In genomic region chr11:109364881-109365280, GRCm38 (mm10) we compare ENCODE assay signal across 8 mouse cellular contexts. TPM values are rescaled to one million over a fixed set of nuclear protein-coding genes. Genes with fewer than 3 reads are reported as not detected.
A peak's percentile ranks its signal among the peaks of the same experiment; 100 is the strongest.
DNase-seq lines count a peak whose midpoint lies in the region; ATAC-seq and TF ChIP-seq lines count a peak whose summit lies in the region.

No protein-coding gene starts in this region.

- TF ChIP-seq EP300 in MEL (IDR thresholded peaks at IDR 0.05; ENCODE audit: low read depth in 1 of 2, low read length in 2 of 2) = no peak

- H3K9ac ChIP-seq in heart, embryonic 15.5 days = peak overlapping the region; percentile 26; the same call in 1 of the 2 replicates
- peak overlapping the region; percentile 19 for H3K9ac ChIP-seq in MEL (ENCODE audit: control insufficient read depth, low read depth, low read length, poor library complexity, severe bottlenecking)
- H3K9ac ChIP-seq in forebrain, postnatal 0 days = 0 out of 2 replicates have a peak overlapping the region, but pooled peaks have one; percentile 93
- H3K9ac ChIP-seq in midbrain, embryonic 13.5 days (replicated peaks) = peak overlapping the region; percentile 24

- no peak for DNase-seq in heart, postnatal 25 days (ENCODE audit: low spot score)
- peak; percentile 40 for DNase-seq in MEL (ENCODE audit: low read depth, low spot score)
- no peak for DNase-seq in forebrain, postnatal 0 days
- no peak for DNase-seq in urinary bladder, postnatal 14 days (ENCODE audit: low spot score)
- no peak for DNase-seq in frontal cortex, postnatal 36 days (ENCODE audit: low spot score in 2 of 2)

- intact Hi-C loops in heart, postnatal 25 days (cut with DNase I) = loop anchor here (2.0 kb wide), 1 partner anchor 20 kb away; no protein-coding TSS in a partner anchor

- no peaks in the 10 kb centered on the region for H3K27me3 ChIP-seq in heart, embryonic 15.5 days
- H3K27me3 ChIP-seq in MEL (ENCODE audit: control insufficient read depth in 1 of 2, insufficient read depth in 2 of 2, low read length in 2 of 2) = no peaks in the 10 kb centered on the region
- no peaks in the 10 kb centered on the region for H3K27me3 ChIP-seq in forebrain, postnatal 0 days (ENCODE audit: insufficient read depth, low read length)
- H3K27me3 ChIP-seq in midbrain, embryonic 13.5 days = peaks cover 16% of the 10 kb centered on the region

- no peak for TF ChIP-seq CTCF in MEL (IDR thresholded peaks at IDR 0.05 in 2 of 3, conservative IDR thresholded peaks at IDR 0.05 in 1 of 3; ENCODE audit: control insufficient read depth in 1 of 3, insufficient read depth in 1 of 3, low read depth in 2 of 3, low read length in 3 of 3, poor library complexity in 1 of 3, severe bottlenecking in 1 of 3)
- no peak for TF ChIP-seq CTCF in forebrain, postnatal 0 days (IDR thresholded peaks at IDR 0.05; ENCODE audit: low read depth)

- H3K9me3 ChIP-seq in heart, embryonic 15.5 days (replicated peaks) = no peaks in the 10 kb centered on the region
- no peaks in the 10 kb centered on the region for H3K9me3 ChIP-seq in MEL (replicated peaks; ENCODE audit: insufficient read depth, low read length)
- H3K9me3 ChIP-seq in forebrain, postnatal 0 days (ENCODE audit: low read length) = no peaks in the 10 kb centered on the region
- no peaks in the 10 kb centered on the region for H3K9me3 ChIP-seq in midbrain, embryonic 13.5 days

- WGBS in heart, embryonic 15.5 days = 71% methylated on average over 10 of the region's 10 CpGs
- WGBS in forebrain, postnatal 0 days = 74% methylated on average over 10 of the region's 10 CpGs
- 83% methylated on average over 10 of the region's 10 CpGs for WGBS in midbrain, embryonic 13.5 days

- no peak for TF ChIP-seq POLR2A in MEL (IDR thresholded peaks at IDR 0.05; ENCODE audit: control insufficient read depth in 1 of 2, insufficient read depth in 1 of 2, low read depth in 1 of 2, low read length in 2 of 2, poor library complexity in 1 of 2)

- peak overlapping the region; percentile 71 for H3K4me2 ChIP-seq in heart, embryonic 15.5 days
- peak overlapping the region; percentile 73 for H3K4me2 ChIP-seq in forebrain, postnatal 0 days (ENCODE audit: low read depth)
- H3K4me2 ChIP-seq in midbrain, embryonic 13.5 days (replicated peaks) = peak overlapping the region; percentile 92

- H3K4me1 ChIP-seq in heart, embryonic 15.5 days (replicated peaks) = peaks cover 62% of the 10 kb centered on the region
- H3K4me1 ChIP-seq in MEL (ENCODE audit: control insufficient read depth in 1 of 2, insufficient read depth in 2 of 2, low read length in 2 of 2) = peaks cover 15 to 26% of the 10 kb centered on the region in 2 experiments
- peaks cover 26% of the 10 kb centered on the region for H3K4me1 ChIP-seq in forebrain, postnatal 0 days (ENCODE audit: insufficient read depth)
- peaks cover 65% of the 10 kb centered on the region for H3K4me1 ChIP-seq in midbrain, embryonic 13.5 days (replicated peaks)

- peaks cover 4% of the 10 kb centered on the region; the same call in 1 of the 2 replicates for H3K36me3 ChIP-seq in heart, embryonic 15.5 days
- peaks cover 28 to 31% of the 10 kb centered on the region in 2 experiments for H3K36me3 ChIP-seq in MEL (ENCODE audit: control insufficient read depth in 1 of 2, insufficient read depth in 2 of 2, low read length in 2 of 2)
- no peaks in the 10 kb centered on the region; the same call in none of the 2 replicates for H3K36me3 ChIP-seq in forebrain, postnatal 0 days (ENCODE audit: insufficient read depth)
- peaks cover 40% of the 10 kb centered on the region for H3K36me3 ChIP-seq in midbrain, embryonic 13.5 days

- no peak for TF ChIP-seq RAD21 in MEL (IDR thresholded peaks at IDR 0.05; ENCODE audit: low read depth, low read length)

- no peak overlapping the region for H3K27ac ChIP-seq in heart, embryonic 15.5 days
- H3K27ac ChIP-seq in MEL (ENCODE audit: control insufficient read depth, low read depth, low read length) = no peak overlapping the region
- no peak overlapping the region for H3K27ac ChIP-seq in forebrain, postnatal 0 days (ENCODE audit: low read depth, low read length)
- no peak overlapping the region for H3K27ac ChIP-seq in midbrain, embryonic 13.5 days

- H3K79me2 ChIP-seq in MEL (ENCODE audit: control insufficient read depth, insufficient read depth, low read length, poor library complexity) = peaks cover 68% of the 10 kb centered on the region

- H3K4me3 ChIP-seq in heart, embryonic 15.5 days = peak overlapping the region; percentile 30
- H3K4me3 ChIP-seq in MEL (ENCODE audit: control insufficient read depth in 1 of 2, insufficient read depth in 1 of 2, low read depth in 2 of 2, low read length in 2 of 2) = peak overlapping the region; percentile 1 to 97
- peak overlapping the region; percentile 76; the same call in 1 of the 2 replicates for H3K4me3 ChIP-seq in forebrain, postnatal 0 days (ENCODE audit: low read depth, low read length)
- H3K4me3 ChIP-seq in midbrain, embryonic 13.5 days (replicated peaks) = peak overlapping the region; percentile 97

- ATAC-seq in heart, embryonic 15.5 days (replicated peaks; ENCODE audit: insufficient number of reproducible peaks, insufficient read depth, low FRiP score, low read depth) = no peak
- no peak for ATAC-seq in forebrain, postnatal 0 days
- no peak for ATAC-seq in midbrain, embryonic 13.5 days
- no peak for ATAC-seq in megakaryocyte-erythroid progenitor cell, adult 5-6 weeks (replicated peaks; ENCODE audit: low FRiP score, low TSS enrichment, poor library complexity, severe bottlenecking)

TF ChIP-seq in MEL, 35 proteins besides CTCF, POLR2A, EP300 and RAD21:
- TF ChIP-seq ELF1 (IDR thresholded peaks at IDR 0.05; ENCODE audit: low read depth, low read length) (no peak), ZMIZ1 (IDR thresholded peaks at IDR 0.05; ENCODE audit: low read depth, low read length) (no peak), MAFK (IDR thresholded peaks at IDR 0.05; ENCODE audit: borderline replicate concordance, low read depth, low read length) (no peak), MYC (IDR thresholded peaks at IDR 0.05; ENCODE audit: low read depth, low read length) (no peak), RCOR1 (IDR thresholded peaks at IDR 0.05; ENCODE audit: low read depth, low read length) (no peak), CHD1 (IDR thresholded peaks at IDR 0.05; ENCODE audit: low read depth, low read length) (no peak), MYB (IDR thresholded peaks at IDR 0.05; ENCODE audit: low read depth, low read length) (no peak), ETS1 (IDR thresholded peaks at IDR 0.05; ENCODE audit: low read depth, low read length) (no peak), ZC3H11A (IDR thresholded peaks at IDR 0.05; ENCODE audit: low read depth, low read length) (no peak), ZNF384 (IDR thresholded peaks at IDR 0.05; ENCODE audit: low read depth, low read length) (no peak), POLR2AphosphoS5 (IDR thresholded peaks at IDR 0.05; ENCODE audit: borderline replicate concordance, low read depth, low read length) (no peak), KAT2A (conservative IDR thresholded peaks at IDR 0.05; ENCODE audit: low read depth, low read length) (no peak), SMC3 (IDR thresholded peaks at IDR 0.05; ENCODE audit: low read depth, low read length) (no peak), POLR2AphosphoS2 (IDR thresholded peaks at IDR 0.05; ENCODE audit: low read length) (no peak), SIN3A (IDR thresholded peaks at IDR 0.05; ENCODE audit: low read length) (no peak; the same call in 1 of the 2 replicates), CHD2 (IDR thresholded peaks at IDR 0.05; ENCODE audit: low read length) (no peak), MAX (IDR thresholded peaks at IDR 0.05; ENCODE audit: low read length) (no peak; the same call in 1 of the 2 replicates)
TF ChIP-seq in MEL: peak in this region for 0.

RNA-seq across cellular contexts. Expression of gene Gna13, which starts 2.2 kb away (rescaled TPM):
- 19.3 and 19.9 TPM in 2 replicates for polyA plus RNA-seq in heart, embryonic 15.5 days (2015; fragmentation: Nextera tagmentation; extraction: Ambion mirVana)
- total RNA-seq in heart, postnatal 25 days (2021) = 10 to 100 TPM; 30.3 to 30.6 TPM
- 56.6 and 57.0 TPM in 2 replicates for total RNA-seq in MEL (2012; rRNA removed)
- 100 to 1,000 TPM in 1 of 2 experiments, 10 to 100 TPM in 1; 51.0 to 102 TPM for polyA plus RNA-seq in MEL (2012; ENCODE audit: insufficient read depth in 1 of 2, insufficient read length in 2 of 2, low read depth in 1 of 2, low replicate concordance in 2 of 2, missing spikeins in 1 of 2)
- total RNA-seq in forebrain, postnatal 0 days (2014; rRNA removed) = 41.8 and 52.2 TPM in 2 replicates
- polyA plus RNA-seq in forebrain, postnatal 0 days (2015; fragmentation: Nextera tagmentation; extraction: Ambion mirVana) = 25.9 and 30.4 TPM in 2 replicates
- 16.2 and 16.4 TPM in 2 replicates for polyA plus RNA-seq in midbrain, embryonic 13.5 days (2015; fragmentation: Nextera tagmentation; extraction: Ambion mirVana)
- total RNA-seq in megakaryocyte-erythroid progenitor cell, adult 5-6 weeks (2014; fragmentation: Nextera tagmentation) = 34.0 and 40.6 TPM in 2 replicates
- 36.7 and 37.1 TPM in 2 replicates for total RNA-seq in megakaryocyte-erythroid progenitor cell, adult 5-6 weeks (2017)

RNA-seq across cellular contexts. Expression of gene 9930022D16Rik, which starts 48.8 kb away (rescaled TPM):
- 0.05 TPM in 1 of 2 replicates, not detected in the other for polyA plus RNA-seq in heart, embryonic 15.5 days (2015; fragmentation: Nextera tagmentation; extraction: Ambion mirVana)
- total RNA-seq in heart, postnatal 25 days (2021) = not detected
- 0.04 and 0.10 TPM in 2 replicates for total RNA-seq in MEL (2012; rRNA removed)
- not detected for polyA plus RNA-seq in MEL (2012; ENCODE audit: insufficient read depth in 1 of 2, insufficient read length in 2 of 2, low read depth in 1 of 2, low replicate concordance in 2 of 2, missing spikeins in 1 of 2)
- total RNA-seq in forebrain, postnatal 0 days (2014; rRNA removed) = not detected in 2 replicates
- not detected in 2 replicates for polyA plus RNA-seq in forebrain, postnatal 0 days (2015; fragmentation: Nextera tagmentation; extraction: Ambion mirVana)
- polyA plus RNA-seq in midbrain, embryonic 13.5 days (2015; fragmentation: Nextera tagmentation; extraction: Ambion mirVana) = not detected in 2 replicates
- 0.12 TPM in 1 of 2 replicates, not detected in the other for total RNA-seq in megakaryocyte-erythroid progenitor cell, adult 5-6 weeks (2014; fragmentation: Nextera tagmentation)
- total RNA-seq in megakaryocyte-erythroid progenitor cell, adult 5-6 weeks (2017) = 1.2 TPM in 1 of 2 replicates, not detected in the other

Comparison
In these comparisons a context has a peak if more than half of its experiments do, and no peak if none do; other contexts are left out.
1. H3K4me3 ChIP-seq: peak in every context shown above with its lines; median percentile 97 in midbrain, embryonic 13.5 days; 76 in forebrain, postnatal 0 days; 49 in MEL; 30 in heart, embryonic 15.5 days.
2. H3K9ac ChIP-seq: peak in every context shown above with its lines; median percentile 93 in forebrain, postnatal 0 days; 26 in heart, embryonic 15.5 days; 24 in midbrain, embryonic 13.5 days; 19 in MEL.